Mouse (Mus musculus): ENCODE data around the gene Adcy10. TPM values are rescaled to one million over a fixed set of nuclear protein-coding genes. Genes with fewer than 3 reads are reported as not detected.
A peak's percentile ranks its signal among the peaks of the same experiment; 100 is the strongest.

The Adcy10 gene
- total RNA-seq, 1 experiment from 2014 or later = 0.11 TPM

- DNase-seq = no peak
These were observed 119.2 kb downstream of the Adcy10 start for GRCm38 (mm10) chr1:165604203-165604602.

- DNase-seq = no peak
These were observed 120.1 kb downstream of the Adcy10 start for GRCm38 (mm10) chr1:165605108-165605507.

DNA sequence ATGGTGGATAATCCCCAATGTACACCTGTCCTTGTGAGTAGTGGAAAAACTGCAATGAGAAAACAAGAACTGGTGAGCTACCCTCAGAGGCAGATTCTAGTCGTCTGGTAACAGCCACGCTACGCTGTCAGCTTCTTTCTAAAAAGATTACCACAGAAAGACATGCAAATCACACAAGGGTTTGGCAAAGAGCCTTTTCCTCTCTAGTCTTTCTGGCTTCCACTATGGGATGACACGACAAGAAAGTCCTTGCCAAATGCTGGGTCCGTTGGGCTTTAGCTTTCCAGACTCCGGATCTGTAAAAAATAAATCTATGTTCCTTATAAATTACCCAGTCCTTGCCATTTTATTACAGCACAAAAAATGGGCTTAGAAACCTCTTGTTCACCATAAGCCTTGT lies 120.8 kb downstream of the Adcy10 start:
- DNase-seq = no peak

- DNase-seq = no peak
These were observed 123.9 kb downstream of the Adcy10 start for GRCm38 (mm10) chr1:165608904-165609303.

GRCm38 (mm10) chr1:165609495-165610320 lies 124.7 kb downstream of the Adcy10 start:
- no peak for DNase-seq

DNA sequence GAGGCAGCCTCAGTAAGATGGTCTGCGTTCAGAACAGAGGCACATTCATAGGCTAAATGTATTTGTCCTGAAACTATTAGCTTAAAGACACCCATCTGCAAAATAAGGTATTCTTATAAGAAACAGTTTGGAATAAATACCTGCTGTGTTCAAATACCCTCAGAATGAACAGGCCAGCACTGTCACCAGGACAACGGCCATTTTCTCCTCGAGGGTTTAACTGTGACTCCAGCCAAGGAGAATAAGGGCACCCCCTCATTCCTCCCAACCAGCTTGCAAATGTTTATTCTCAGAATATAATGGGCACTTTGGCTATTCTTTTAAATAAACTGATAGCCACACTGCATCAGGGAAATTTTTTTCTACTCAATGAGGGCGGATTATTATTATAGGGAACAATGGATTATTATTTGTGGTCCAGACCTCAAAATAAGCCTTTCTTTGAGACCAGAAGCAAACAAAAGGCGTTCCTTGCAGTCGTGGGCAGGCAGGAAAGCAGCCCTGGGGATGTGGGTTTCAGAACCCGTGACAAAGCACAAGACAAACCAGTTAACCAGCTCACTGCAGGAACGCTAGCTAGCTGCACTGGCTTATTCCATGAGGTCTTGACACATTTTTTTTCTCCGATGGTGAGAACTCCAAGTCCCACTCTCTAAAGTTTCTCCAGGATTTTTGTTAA lies 125.5 kb downstream of the Adcy10 start:
- DNase-seq = no peak

GRCm38 (mm10) chr1:165612714-165613113 lies 127.7 kb downstream of the Adcy10 start:
- no peak for DNase-seq

- no peak for DNase-seq
These were observed 128.9 kb downstream of the Adcy10 start for GRCm38 (mm10) chr1:165613926-165614325.

GRCm38 (mm10) chr1:165614793-165615192 lies 129.8 kb downstream of the Adcy10 start:
- DNase-seq = no peak

DNA sequence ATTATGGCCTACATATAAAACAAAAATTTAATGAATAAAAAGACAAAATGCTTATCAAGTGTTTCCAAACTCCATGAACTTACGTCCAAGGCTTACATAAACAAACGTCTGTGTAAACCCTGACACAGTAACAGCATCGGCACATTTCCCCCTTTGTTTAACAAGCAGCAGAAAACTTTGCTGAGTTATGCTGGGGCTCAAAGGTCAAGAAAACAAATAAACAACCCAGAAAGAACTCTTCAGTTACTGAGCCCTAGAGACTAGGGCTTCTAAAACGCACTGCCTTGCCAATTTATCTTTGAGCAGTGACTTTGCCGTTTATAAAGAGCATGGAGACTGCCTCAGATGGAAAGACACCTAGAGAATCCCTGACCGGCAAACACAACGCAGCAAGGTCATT lies 131.7 kb downstream of the Adcy10 start:
- no peak for DNase-seq

DNA sequence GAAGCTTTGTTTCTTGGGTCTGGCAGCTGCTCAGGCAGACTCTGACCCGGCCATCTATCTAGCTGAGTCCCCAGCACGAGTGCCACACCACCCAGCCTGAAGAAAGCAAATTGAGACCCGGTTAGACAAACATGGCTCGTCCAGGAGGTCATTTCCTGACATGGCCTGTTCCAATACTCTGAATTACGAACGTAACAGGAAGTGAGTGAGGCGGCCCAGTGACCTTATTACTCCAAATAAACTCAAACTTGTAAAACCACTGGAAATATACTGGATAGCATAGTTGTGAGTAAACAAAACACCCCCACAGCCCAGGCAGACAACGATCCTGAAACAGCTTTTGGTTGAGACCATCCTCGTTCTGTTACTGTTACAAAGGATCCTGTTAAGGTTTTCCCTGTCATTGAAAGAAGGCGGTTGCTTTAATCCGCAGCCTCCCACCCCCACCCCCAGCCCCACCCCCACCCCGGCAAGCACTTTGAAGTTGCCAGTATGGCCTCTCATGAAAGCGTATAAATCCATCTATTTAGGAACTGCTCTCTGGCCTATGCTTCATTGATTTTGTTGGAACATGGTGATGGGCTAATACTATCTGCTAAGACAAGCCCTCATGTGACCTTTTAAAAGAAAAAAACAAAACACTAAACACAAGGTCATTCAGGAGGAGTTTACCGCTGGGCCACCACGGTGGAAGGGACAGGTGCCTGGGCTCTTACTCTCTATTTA lies 132.3 kb downstream of the Adcy10 start:
- peak; percentile 63 for DNase-seq

DNA sequence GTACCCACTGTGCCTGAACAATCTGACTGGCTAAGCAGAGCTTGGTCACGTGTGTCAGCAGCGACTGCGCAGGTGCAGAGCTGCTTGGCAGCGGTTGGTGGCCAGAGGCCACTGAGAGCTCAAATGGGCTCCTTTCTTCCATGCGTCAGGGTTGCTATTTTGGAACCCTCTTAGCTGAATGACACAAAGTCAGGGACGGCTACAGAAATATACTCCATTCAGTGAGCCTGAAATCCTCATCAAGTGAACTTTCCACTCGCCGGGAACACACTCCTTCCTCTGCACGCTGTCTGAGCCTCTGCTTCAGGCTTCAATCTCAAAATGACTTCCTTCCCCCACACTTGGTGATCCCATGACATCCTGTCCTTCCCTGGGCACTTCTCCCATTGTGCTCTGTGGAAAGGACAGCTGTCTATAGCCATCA lies 133.2 kb downstream of the Adcy10 start:
- peak; percentile 48 for DNase-seq

DNA sequence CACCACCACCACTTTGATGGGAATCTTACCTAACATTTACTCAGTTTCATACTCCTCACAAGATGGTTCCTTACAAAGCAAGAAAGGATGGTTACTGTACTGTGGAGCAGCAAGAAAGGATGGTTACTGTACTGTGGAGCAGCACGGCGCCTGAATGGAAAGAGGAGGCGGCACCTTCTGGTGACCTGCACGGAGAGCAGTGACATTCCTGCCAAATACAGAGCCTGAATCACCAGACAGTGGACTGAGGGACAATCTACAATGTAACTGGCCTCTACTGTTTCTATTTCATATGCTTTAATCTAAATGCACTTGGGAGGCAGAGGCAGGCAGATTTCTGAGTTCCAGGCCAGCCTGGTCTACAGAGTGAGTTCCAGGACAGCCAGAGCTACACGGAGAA lies 140.1 kb downstream of the Adcy10 start:
- DNase-seq = no peak

DNA sequence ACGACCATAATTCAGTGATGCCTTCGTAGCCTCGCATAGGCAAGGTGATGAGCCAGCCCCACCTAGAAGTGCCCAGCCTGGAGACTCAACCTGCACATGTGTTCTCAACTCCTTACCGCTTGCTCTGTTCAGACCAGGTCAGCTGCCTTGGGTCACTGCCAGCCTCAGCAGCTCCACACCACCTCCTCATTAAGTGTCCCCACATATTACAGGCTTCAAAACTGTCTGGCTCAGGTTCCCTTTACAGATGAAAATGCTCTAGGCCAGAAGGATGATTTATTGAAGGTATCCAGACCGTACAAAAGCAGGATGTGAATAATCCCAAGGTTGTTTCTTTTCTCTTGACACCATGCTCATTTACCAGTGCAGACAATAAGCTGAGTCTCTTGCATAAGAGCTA lies 140.9 kb downstream of the Adcy10 start:
- DNase-seq = no peak

Other genes with a start within 250 kb of the Adcy10 start
- gene Tiprl, start 248.2 kb upstream of the Adcy10 start, total RNA-seq (2021) = 50.1 and 51.3 TPM in 2 replicates
- 1.7 and 2.5 TPM in 2 replicates for gene Gpr161, start 189.4 kb upstream of the Adcy10 start, total RNA-seq (2021)
- 44.5 and 46.5 TPM in 2 replicates for gene Dcaf6, start 24.7 kb upstream of the Adcy10 start, total RNA-seq (2021)
- 311 and 341 TPM in 2 replicates for gene Mpc2, start 24.5 kb upstream of the Adcy10 start, total RNA-seq (2021)
- gene Mpzl1, start 149.4 kb downstream of the Adcy10 start, total RNA-seq (2021) = 39.1 and 40.4 TPM in 2 replicates
- 22.1 and 35.0 TPM in 2 replicates for gene Rcsd1, start 224.6 kb downstream of the Adcy10 start, total RNA-seq (2021)

Data from adrenal gland, postnatal 14 days (tissue).